Mouse (Mus musculus) neural tube, embryonic 12.5 days (tissue): ENCODE measurements around the gene Ncdn. TPM values are rescaled to one million over a fixed set of nuclear protein-coding genes. Genes with fewer than 3 reads are reported as not detected.

ENCODE experiments used
- polyA plus RNA-seq: library from polyadenylated mRNA; unstranded; fragments of >200 nt; fragmentation: Nextera tagmentation; extraction: Ambion mirVana; gene quantifications from 2 replicates; pipeline ENCODE4 v1.2.1, GENCODE M21; 2016

The Ncdn gene
- polyA plus RNA-seq, 1 experiment from 2014 or later: 64.8 TPM

Other genes with a start within 250 kb of the Ncdn start
- gene Ago4, start 220.0 kb downstream of the Ncdn start, polyA plus RNA-seq: 7.1 and 8.4 TPM in 2 replicates
- gene Clspn, start 196.5 kb downstream of the Ncdn start, polyA plus RNA-seq: 22.2 and 23.9 TPM in 2 replicates
- 2.2 and 3.9 TPM in 2 replicates for gene 5730409E04Rik, start 143.6 kb downstream of the Ncdn start, polyA plus RNA-seq
- 448 and 479 TPM in 2 replicates for gene Psmb2, start 75.8 kb downstream of the Ncdn start, polyA plus RNA-seq
- gene Tfap2e, start 17.2 kb downstream of the Ncdn start, polyA plus RNA-seq: 0.33 and 0.38 TPM in 2 replicates
- 37.0 and 39.6 TPM in 2 replicates for gene AU040320, start 106 bp upstream of the Ncdn start, polyA plus RNA-seq
- gene Zmym4, start 214.7 kb upstream of the Ncdn start, polyA plus RNA-seq: 34.6 and 36.2 TPM in 2 replicates